Mouse (Mus musculus) kidney, postnatal 4 days (tissue): ENCODE data around the gene Det1.

ENCODE experiments used
- DNase-seq, 2 experiments: peaks; one replicate each; pipeline ENCODE4 v3.0.0; 2021; ENCODE audit warnings: mixed read lengths in 2 of 2

Det1 gene

GRCm38 (mm10) chr7:78782639-78783581, 64.2 kb downstream of the Det1 start, which contains the start of the genes Mrps11 and Mrpl46:
Mrps11 (plus strand) TSS chr7:78783119.
Mrpl46 (minus strand) TSS chr7:78783531.
- DNase-seq = peak; percentile 90 to 93

- DNase-seq = no peak
Measured at GRCm38 (mm10) chr7:78778741-78779140, 68.3 kb downstream of the Det1 start.
